Mouse (Mus musculus) retina, postnatal 7 days (tissue): Measurements from ENCODE around the gene Pnpt1.
A peak's percentile ranks its signal among the peaks of the same experiment; 100 is the strongest.

Experiments
- DNase-seq: peaks from one replicate; pipeline ENCODE4 v3.0.0-alpha.2; 2012; ENCODE audit warnings: low read depth, low spot score

The Pnpt1 gene

GRCm38 (mm10) chr11:29130385-29131355 is at the start of gene Pnpt1:
TSS of gene Pnpt1 (plus strand) at chr11:29130744.
- peak; percentile 84 for DNase-seq

DNA sequence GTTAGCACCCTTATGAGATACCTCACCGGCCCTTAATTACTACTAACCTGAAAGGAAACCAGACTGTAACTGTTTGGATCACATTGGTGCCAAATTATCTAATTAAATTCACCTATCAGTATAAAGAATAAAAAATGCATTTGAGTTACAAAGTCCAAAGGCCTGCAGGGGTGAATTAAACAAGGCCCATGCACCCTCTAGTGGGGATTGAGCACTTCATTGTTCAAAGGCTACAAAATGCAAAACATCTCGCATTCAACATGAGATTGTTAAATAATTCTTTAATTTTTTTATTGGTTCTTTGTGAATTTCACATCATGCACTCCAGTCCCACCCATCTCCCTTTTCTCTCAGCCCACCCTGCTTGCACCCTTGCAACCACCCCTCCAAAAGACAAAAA is 38.1 kb upstream of the Pnpt1 start:
- DNase-seq = no peak

DNA sequence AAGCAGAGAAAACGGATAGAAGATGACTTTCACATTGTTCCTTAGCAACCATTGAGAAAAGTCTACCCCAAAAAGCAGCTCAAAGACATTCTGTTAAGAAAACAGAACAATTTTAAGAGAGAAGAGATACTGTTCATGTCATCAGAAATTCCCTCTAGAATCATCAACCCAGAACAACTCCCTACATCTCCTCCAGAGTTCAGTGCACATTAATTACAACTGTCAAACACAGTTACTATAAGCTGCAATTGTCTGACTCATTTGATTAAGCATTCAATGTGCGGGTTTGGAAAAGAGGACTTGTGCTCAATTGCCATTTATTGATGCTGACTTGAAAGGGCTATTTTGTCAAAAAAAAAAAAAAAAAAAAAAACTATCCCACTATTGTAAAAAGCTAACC is 31.6 kb upstream of the Pnpt1 start:
- no peak for DNase-seq

DNA sequence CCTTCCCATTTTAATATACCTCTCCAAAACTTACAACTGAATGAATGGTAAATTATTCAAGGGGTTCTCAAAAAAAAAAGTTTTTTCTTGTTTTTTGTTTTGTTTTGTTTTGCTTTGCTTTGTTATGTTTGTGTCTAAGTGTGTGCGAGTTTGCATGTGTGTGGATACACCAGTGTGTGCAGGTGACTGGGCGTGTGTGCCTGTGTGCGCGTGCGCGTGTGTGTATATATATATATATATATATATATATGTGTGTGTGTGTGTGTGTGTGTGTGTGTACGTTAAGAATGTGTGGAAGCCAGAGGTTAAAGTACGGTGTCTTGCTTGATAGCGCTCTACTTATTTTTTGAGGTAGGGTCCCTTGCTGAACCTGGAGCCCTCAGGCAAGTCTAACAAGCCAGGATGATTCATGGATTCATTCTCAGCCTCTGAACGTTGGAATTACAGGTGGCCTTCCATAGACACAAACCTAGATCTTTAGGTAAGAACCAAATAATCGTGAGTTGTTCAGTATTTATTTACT is 621 bp upstream of the Pnpt1 start:
- no peak for DNase-seq

DNA sequence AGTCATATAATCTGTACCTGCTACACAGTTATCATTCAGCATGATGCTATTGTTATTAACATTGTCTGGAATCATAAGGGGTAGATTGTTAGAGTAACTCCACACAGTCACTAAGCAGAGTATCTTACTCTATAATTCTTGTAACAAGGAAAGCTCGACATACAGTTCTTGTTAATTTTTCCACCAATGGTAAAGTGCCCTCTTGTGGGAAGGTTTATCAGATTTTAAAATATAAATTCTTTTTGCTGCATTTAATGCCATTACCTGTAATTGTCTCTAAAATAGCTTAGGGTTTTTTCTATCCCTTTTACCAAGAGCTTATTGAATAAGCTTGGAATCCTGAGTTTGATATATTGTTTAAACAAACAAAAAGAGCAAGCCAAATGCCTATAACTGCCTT is 10.1 kb downstream of the Pnpt1 start:
- DNase-seq = no peak

DNA sequence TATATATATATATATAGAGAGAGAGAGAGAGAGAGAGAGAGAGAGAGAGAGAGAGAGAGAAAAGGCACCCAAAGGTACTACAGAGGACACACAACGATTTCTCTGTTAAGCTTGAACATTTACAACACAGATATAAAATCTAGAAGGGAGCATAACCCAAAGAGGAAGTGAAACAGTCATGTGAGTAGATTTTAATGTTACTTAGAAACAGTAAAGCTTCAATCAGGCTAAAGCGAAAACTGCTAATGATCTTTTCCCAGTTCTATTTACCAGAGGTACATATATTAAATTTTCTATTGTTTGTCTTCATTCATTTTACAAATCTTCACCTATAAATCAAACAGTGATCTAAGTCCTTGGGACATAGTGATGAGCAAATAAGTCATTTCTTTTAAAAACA is 18.4 kb downstream of the Pnpt1 start:
- DNase-seq = no peak

- no peak for DNase-seq
Observed at GRCm38 (mm10) chr11:29163569-29163968, 33.0 kb downstream of the Pnpt1 start.

DNA sequence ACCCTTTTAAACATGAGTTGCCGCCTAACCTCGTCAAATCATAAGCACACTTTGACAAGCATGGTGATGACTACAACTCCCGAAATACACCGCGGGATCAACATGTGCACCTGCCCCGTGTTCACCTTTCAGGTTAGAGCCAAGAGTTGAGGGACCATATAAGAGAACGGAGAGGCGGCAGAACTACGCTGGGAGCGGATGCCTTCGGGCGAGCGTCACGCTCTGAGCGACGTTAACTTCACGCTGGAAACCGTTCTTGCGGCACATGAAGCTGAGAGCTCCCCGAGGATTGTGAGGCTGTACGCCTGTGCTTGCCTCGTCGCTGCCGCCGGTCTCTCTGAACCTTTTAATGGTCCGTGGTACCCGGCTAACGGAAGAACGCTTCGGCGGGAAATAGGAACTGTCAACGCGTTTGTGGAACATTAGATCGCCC is 41.4 kb downstream of the Pnpt1 start:
- peak; percentile 11 for DNase-seq

- peak; percentile 94 for DNase-seq
Observed at GRCm38 (mm10) chr11:29172563-29173124, 42.1 kb downstream of the Pnpt1 start, which contains the start of gene Ppp4r3b. TSS of gene Ppp4r3b (plus strand) at chr11:29172890.

GRCm38 (mm10) chr11:29173125-29173631 is 42.6 kb downstream of the Pnpt1 start:
- peak; percentile 53 for DNase-seq

- DNase-seq = no peak
Observed at GRCm38 (mm10) chr11:29173706-29174436, 43.3 kb downstream of the Pnpt1 start.

- no peak for DNase-seq
Observed at GRCm38 (mm10) chr11:29179319-29179718, 48.8 kb downstream of the Pnpt1 start.

DNA sequence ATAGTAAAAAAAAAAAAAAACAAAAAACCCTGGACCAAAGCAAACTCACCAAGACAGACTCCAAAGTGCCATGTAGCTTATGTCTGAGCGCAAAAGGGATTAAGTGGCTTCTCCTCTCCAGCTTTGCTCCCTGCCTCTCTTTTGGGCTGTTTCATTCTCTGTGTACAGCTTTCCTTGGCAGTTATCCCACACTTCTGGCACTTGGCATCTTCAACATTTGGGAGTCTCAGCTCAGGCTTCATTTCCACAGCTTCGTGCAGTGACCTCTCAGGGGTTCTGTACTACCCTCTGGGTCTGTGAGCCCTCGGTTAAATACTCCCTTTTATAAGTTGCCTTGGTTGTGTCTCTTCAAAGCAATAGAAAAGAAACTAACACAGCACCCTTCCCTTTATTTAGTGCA is 50.1 kb downstream of the Pnpt1 start:
- DNase-seq = no peak

DNA sequence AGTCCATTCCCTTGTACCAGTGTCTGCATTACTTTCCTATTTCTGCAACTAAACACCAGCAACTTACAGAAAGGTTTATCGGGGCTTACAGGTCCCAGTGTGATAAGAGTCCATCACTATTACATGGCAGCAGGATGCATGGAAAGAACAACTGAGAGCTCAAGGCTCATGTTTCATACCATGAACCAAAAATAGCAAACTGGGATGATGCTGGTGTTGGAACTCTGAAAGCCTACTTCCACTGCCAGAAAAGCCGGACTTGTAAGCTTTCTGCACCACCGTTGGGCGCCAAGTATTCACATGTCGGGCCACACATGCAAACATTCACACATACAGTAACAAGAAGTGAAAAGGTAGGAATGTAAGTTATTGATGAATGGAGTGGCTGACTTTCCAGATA is 51.2 kb downstream of the Pnpt1 start:
- DNase-seq = no peak

DNA sequence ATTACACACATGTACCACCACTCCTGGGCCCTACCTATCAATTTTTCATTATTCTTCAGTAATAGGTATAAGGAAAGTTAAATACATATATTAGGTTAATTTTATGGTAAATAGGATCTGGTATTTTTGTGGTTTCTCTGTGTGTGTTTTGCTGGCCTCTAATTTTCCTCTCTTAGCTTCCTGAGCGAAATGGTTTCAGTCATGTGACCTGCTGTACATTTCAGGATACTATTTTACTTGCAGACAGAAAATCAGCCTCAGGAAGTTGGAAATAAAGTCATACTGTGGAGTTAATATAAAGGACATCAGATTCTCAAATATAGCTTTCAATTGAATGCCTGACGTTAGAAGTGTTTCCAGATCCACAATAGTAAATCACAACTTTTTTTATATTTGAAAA is 58.4 kb downstream of the Pnpt1 start:
- no peak for DNase-seq

DNA sequence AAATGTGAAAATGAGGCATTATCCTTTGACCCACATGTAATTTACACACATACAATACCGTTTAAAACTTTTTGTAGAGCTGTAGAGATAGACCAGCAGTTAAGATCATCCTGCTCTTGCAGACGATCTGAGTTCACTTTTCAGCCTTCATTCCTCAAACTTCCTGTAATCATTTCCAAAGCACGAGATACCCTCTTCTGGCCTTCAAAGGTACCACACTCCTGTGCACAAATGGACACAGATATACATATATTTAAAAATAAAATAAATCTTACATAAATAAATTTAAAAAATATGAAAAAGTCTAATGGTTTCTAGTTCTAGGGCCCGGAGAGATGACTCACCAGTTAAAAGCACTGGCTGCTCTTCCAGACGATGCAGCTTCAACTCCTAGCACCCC is 73.1 kb downstream of the Pnpt1 start:
- DNase-seq = no peak

DNA sequence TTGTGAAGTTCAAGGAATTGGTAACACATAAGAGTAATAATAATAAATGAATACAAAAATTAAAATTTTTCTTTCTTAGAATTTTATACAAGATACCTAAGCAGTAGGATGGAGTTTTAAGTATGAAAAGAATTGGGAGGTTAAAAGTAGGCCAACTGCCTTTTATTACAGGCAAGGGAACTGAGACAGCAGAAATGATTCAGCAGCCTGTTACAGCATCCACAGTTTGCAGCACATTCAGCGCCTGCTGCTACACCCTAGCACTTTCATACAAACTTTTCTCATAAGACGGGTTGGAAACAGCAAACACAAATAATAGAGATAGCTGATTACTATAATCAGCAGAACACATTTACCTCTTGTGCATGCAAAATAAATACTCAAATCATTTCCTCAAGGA is 79.2 kb downstream of the Pnpt1 start:
- no peak for DNase-seq
